Mouse (Mus musculus): Measurements from ENCODE around the gene Dgkb. TPM values are rescaled to one million over a fixed set of nuclear protein-coding genes. Genes with fewer than 3 reads are reported as not detected.

Gene Dgkb
- total RNA-seq, 2 experiments from 2014 or later: 0.72 to 1.3 TPM

GRCm38 (mm10) chr12:37988066-37988591 lies 170.6 kb downstream of the Dgkb start:
- intact Hi-C loops (cut with DNase I): no loop called here
- DNase-seq: no peak

GRCm38 (mm10) chr12:37993221-37993620 lies 175.7 kb downstream of the Dgkb start:
- no peak for DNase-seq

GRCm38 (mm10) chr12:37996417-37996946 lies 179.0 kb downstream of the Dgkb start:
- DNase-seq: no peak

More at GRCm38 (mm10) chr12:37993221-37993620, 175.7 kb downstream of the Dgkb start:
- intact Hi-C loops (cut with DNase I): no loop called here

GRCm38 (mm10) chr12:38017674-38018073 lies 200.1 kb downstream of the Dgkb start:
- no peak for DNase-seq
- intact Hi-C loops (cut with DNase I): no loop called here

More at GRCm38 (mm10) chr12:37996417-37996946, 179.0 kb downstream of the Dgkb start:
- intact Hi-C loops (cut with DNase I): no loop called here

GRCm38 (mm10) chr12:38047256-38047655 lies 229.7 kb downstream of the Dgkb start:
- intact Hi-C loops (cut with DNase I): no loop called here
- DNase-seq: no peak

GRCm38 (mm10) chr12:38088224-38088623 lies 270.7 kb downstream of the Dgkb start:
- intact Hi-C loops (cut with DNase I): no loop called here
- DNase-seq: no peak

GRCm38 (mm10) chr12:38111928-38112327 lies 294.4 kb downstream of the Dgkb start:
- DNase-seq: no peak
- intact Hi-C loops (cut with DNase I): no loop called here

GRCm38 (mm10) chr12:38114990-38115615 lies 297.6 kb downstream of the Dgkb start:
- intact Hi-C loops (cut with DNase I): no loop called here
- no peak for DNase-seq

- no peak for DNase-seq
- intact Hi-C loops (cut with DNase I): loop anchor here (5.0 kb wide), 1 partner anchor 351 kb away; no protein-coding TSS in a partner anchor
These were observed 306.0 kb downstream of the Dgkb start for GRCm38 (mm10) chr12:38123524-38123923.

GRCm38 (mm10) chr12:38125297-38125696 lies 307.8 kb downstream of the Dgkb start:
- DNase-seq: no peak
- intact Hi-C loops (cut with DNase I): no loop called here

- intact Hi-C loops (cut with DNase I): loop anchor here (5.0 kb wide), 1 partner anchor 1362 kb away; no protein-coding TSS in a partner anchor
- no peak for DNase-seq
These were observed 312.8 kb downstream of the Dgkb start for GRCm38 (mm10) chr12:38130209-38130915.

GRCm38 (mm10) chr12:38136379-38136778 lies 318.9 kb downstream of the Dgkb start:
- intact Hi-C loops (cut with DNase I): no loop called here
- DNase-seq: no peak

GRCm38 (mm10) chr12:38140039-38140438 lies 322.5 kb downstream of the Dgkb start:
- no peak for DNase-seq
- intact Hi-C loops (cut with DNase I): no loop called here

- intact Hi-C loops (cut with DNase I): no loop called here
- DNase-seq: no peak
These were observed 415.1 kb downstream of the Dgkb start for GRCm38 (mm10) chr12:38232665-38233064.

GRCm38 (mm10) chr12:38268856-38269255 lies 451.3 kb downstream of the Dgkb start:
- DNase-seq: no peak
- intact Hi-C loops (cut with DNase I): no loop called here

GRCm38 (mm10) chr12:38301497-38301896 lies 484.0 kb downstream of the Dgkb start:
- intact Hi-C loops (cut with DNase I): no loop called here
- no peak for DNase-seq

- no peak for DNase-seq
- intact Hi-C loops (cut with DNase I): no loop called here
These were observed 486.3 kb downstream of the Dgkb start for GRCm38 (mm10) chr12:38303841-38304240.

- intact Hi-C loops (cut with DNase I): no loop called here
- DNase-seq: no peak
These were observed 486.7 kb downstream of the Dgkb start for GRCm38 (mm10) chr12:38304245-38304644.

GRCm38 (mm10) chr12:38309885-38310284 lies 492.4 kb downstream of the Dgkb start:
- intact Hi-C loops (cut with DNase I): no loop called here
- DNase-seq: no peak

- intact Hi-C loops (cut with DNase I): no loop called here
- DNase-seq: no peak
These were observed 510.3 kb downstream of the Dgkb start for GRCm38 (mm10) chr12:38327729-38328271.

GRCm38 (mm10) chr12:38328779-38329178 lies 511.3 kb downstream of the Dgkb start:
- intact Hi-C loops (cut with DNase I): no loop called here
- no peak for DNase-seq

Data from gastrocnemius, postnatal 36 days (tissue).